Mouse (Mus musculus): ENCODE data around the gene Ndufb6.

Ndufb6 gene

GRCm38 (mm10) chr4:40254385-40255103 is 24.7 kb downstream of the Ndufb6 start:
- no peak for DNase-seq (ENCODE audit: low read depth)

- no peak for DNase-seq (ENCODE audit: low read depth)
Measured at GRCm38 (mm10) chr4:40253766-40254165, 25.5 kb downstream of the Ndufb6 start.

- DNase-seq (ENCODE audit: low read depth): no peak
Measured at GRCm38 (mm10) chr4:40250984-40251383, 28.2 kb downstream of the Ndufb6 start.

- DNase-seq (ENCODE audit: low read depth): peak; percentile 74
Measured at GRCm38 (mm10) chr4:40244035-40244434, 35.2 kb downstream of the Ndufb6 start.

- no peak for DNase-seq (ENCODE audit: low read depth)
Measured at GRCm38 (mm10) chr4:40243006-40243405, 36.2 kb downstream of the Ndufb6 start.

- DNase-seq (ENCODE audit: low read depth): peak; percentile 31
Measured at GRCm38 (mm10) chr4:40241928-40242327, 37.3 kb downstream of the Ndufb6 start.

- DNase-seq (ENCODE audit: low read depth): peak; percentile 26
Measured at GRCm38 (mm10) chr4:40240272-40240744, 38.9 kb downstream of the Ndufb6 start.

- DNase-seq (ENCODE audit: low read depth): peak; percentile 65
Measured at GRCm38 (mm10) chr4:40239409-40240271, 39.6 kb downstream of the Ndufb6 start, which contains the start of gene Ddx58. Gene Ddx58, minus strand, starts transcription at chr4:40239828.

GRCm38 (mm10) chr4:40238483-40239408 is 40.5 kb downstream of the Ndufb6 start:
- DNase-seq (ENCODE audit: low read depth): peak; percentile 79

GRCm38 (mm10) chr4:40236829-40237228 is 42.4 kb downstream of the Ndufb6 start:
- DNase-seq (ENCODE audit: low read depth): no peak

- DNase-seq (ENCODE audit: low read depth): no peak
Measured at GRCm38 (mm10) chr4:40234256-40234655, 45.0 kb downstream of the Ndufb6 start.

GRCm38 (mm10) chr4:40233062-40233664 is 46.1 kb downstream of the Ndufb6 start:
- DNase-seq (ENCODE audit: low read depth): peak; percentile 26

GRCm38 (mm10) chr4:40229723-40230122 is 49.5 kb downstream of the Ndufb6 start:
- DNase-seq (ENCODE audit: low read depth): peak; percentile 66

- DNase-seq (ENCODE audit: low read depth): no peak
Measured at GRCm38 (mm10) chr4:40227886-40228285, 51.3 kb downstream of the Ndufb6 start.

- DNase-seq (ENCODE audit: low read depth): no peak
Measured at GRCm38 (mm10) chr4:40227131-40227530, 52.1 kb downstream of the Ndufb6 start.

GRCm38 (mm10) chr4:40226095-40226494 is 53.1 kb downstream of the Ndufb6 start:
- DNase-seq (ENCODE audit: low read depth): no peak

- DNase-seq (ENCODE audit: low read depth): no peak
Measured at GRCm38 (mm10) chr4:40221876-40222585, 57.2 kb downstream of the Ndufb6 start.

- DNase-seq (ENCODE audit: low read depth): no peak
Measured at GRCm38 (mm10) chr4:40221004-40221760, 58.0 kb downstream of the Ndufb6 start.
